Mouse (Mus musculus): ENCODE data around the gene Exo1.

Gene Exo1

GRCm38 (mm10) chr1:175880453-175881296 is at the start of gene Exo1:
Gene Exo1, plus strand, starts transcription at chr1:175880581.
- peak; percentile 70 to 74 for DNase-seq

DNA sequence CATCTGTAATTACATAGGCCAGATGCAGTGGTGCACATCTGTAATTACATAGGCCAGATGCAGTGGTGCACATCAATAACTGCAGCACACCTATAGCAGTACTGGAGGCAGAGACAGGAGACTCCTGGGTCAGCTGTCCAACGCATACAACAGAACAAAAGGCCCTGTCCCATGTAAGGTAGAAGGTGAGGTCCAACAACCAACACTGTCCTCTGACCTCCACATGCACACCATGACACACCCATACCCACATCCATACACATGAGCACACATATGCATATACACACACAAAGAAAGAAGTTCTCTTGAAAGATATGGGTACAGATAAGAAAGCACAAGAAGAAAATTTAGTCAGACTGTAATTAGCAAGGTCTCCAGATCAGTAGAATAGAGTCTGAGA is 24.9 kb upstream of the Exo1 start:
- no peak for DNase-seq

GRCm38 (mm10) chr1:175867050-175867449 is 13.3 kb upstream of the Exo1 start:
- no peak for DNase-seq

DNA sequence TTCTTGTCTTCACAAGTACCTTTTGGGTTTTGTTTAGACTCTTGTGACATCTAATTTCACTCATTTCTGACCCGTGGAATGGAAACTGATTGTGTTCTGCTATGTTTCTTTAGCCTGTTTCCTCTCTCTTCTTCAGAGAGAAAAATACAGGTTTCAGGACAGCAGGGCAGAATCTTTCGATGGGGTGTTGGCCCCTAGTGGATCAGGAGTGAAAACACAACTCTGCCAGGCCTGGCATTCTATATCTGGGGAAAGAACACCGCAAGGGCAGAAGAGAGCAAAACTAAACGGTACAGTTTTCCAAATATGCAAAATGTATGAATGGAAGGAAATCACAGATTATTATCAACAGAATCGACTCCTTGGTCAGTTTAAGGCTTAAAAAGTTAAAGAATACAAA is 12.8 kb upstream of the Exo1 start:
- no peak for DNase-seq

- DNase-seq = no peak
These were observed 9.7 kb upstream of the Exo1 start for GRCm38 (mm10) chr1:175870716-175871115.

- no peak for DNase-seq
These were observed 8.2 kb upstream of the Exo1 start for GRCm38 (mm10) chr1:175872028-175872816.

DNA sequence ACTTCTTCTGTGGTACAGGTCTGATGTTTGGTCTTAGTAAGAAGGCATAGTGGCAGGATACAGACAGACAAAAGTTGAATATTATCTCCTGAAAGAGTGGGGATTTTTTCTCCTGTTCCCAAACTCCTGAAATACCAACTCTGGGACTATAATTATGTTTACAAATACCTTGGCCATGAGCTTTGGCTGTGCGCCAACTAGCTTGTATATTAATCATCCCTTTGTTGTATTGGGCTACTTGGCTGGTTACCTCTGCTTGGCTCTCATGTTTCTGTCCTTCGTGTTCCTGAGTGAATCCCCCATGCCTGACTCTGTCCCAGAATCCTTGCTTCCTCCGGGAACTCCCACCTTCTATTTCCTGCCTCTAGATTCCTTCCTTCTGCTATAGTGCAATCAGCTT is 3.0 kb downstream of the Exo1 start:
- no peak for DNase-seq

DNA sequence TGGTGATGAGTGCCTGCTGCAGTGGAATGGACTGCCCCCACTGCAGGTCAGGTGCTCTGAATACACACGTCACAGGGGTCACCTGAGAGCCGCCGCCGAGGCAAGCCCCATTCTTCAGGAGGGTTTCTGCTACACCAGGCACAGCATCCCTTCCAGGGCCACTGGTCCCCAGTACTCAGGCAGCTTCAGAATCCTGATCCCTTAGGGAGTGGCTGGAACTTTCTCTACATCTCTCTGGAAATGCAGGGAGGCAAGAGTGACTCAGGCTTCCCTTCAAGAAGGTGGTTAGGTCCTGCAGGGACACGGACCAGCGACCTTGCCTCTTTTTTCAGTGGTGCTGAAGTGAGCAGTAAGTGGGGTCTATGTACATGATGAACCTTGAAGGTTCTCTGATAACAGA is 12.9 kb downstream of the Exo1 start:
- DNase-seq = no peak

DNA sequence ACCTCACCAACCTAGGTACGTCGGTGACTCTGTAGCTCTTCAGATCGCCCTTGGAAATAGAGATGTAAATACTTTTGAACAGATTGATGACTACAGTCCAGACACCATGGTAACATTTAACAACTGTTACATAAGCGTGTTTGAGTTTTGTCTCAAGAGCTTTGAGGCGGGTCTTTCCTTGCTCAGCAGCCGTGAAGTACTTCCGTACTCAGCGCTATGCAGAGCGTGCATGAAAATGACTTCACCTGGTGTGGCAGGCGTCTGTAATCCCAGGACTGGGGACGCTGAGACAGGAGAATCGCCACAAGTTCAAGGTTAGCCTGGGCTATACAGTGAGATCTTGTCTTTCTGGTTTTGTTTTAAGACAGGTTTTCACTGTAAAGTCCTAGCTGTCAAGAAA is 13.3 kb downstream of the Exo1 start:
- DNase-seq = no peak

DNA sequence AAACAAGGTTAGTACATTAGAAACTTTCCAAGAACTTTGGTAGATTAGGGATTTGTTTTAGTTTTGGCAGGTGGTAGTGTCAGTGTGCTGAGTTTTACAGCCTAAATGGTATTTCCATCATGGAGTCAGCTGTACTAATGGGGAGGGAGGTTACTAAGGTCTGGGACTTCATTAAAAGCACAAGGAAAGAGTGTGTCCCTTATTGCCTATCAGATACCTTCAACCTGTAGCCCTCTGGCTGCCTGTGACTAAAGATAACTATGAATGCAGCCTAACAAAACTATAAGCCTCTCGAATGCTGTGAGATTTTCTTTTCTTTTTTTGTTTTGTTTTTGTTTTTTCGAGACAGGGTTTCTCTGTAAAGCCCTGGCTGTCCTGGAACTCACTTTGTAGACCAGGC is 30.8 kb downstream of the Exo1 start:
- DNase-seq = no peak

GRCm38 (mm10) chr1:175912038-175912437 is 31.7 kb downstream of the Exo1 start:
- no peak for DNase-seq

DNA sequence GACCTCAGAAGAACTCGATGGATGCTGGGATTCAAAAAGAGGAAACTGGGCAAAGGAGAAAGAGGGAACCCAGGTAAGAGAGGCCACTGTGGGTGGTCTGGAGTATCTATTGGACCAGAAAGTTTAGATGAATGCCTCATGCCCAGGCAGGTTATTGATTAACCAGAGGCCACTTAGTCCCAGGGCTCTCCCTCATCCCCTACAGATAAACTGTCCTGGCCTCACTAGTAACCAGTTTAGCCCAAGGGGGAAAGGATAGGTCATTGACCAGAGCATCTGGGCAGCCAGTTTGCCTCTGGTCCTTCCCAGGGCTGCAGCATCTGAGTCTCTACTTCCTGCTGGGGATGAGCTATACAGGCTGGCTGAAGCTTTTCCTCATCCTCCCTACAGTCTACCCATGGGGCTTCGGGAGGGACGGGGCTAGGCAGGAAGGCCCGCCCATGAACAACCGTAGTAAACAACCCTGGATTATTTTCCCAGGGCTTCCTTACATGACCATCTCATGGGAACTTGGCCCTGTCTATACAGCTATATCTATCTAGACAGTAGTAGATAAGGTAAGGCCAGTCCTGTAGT is 33.4 kb downstream of the Exo1 start:
- no peak for DNase-seq

GRCm38 (mm10) chr1:175920029-175920428 is 39.6 kb downstream of the Exo1 start, which contains the start of gene Gm38100:
Gene Gm38100, plus strand, starts transcription at chr1:175920329.
- no peak for DNase-seq

- DNase-seq = no peak
These were observed 40.7 kb downstream of the Exo1 start for GRCm38 (mm10) chr1:175921091-175921490.

- DNase-seq = peak; percentile 7 to 9
These were observed 43.7 kb downstream of the Exo1 start for GRCm38 (mm10) chr1:175923848-175924787.

DNA sequence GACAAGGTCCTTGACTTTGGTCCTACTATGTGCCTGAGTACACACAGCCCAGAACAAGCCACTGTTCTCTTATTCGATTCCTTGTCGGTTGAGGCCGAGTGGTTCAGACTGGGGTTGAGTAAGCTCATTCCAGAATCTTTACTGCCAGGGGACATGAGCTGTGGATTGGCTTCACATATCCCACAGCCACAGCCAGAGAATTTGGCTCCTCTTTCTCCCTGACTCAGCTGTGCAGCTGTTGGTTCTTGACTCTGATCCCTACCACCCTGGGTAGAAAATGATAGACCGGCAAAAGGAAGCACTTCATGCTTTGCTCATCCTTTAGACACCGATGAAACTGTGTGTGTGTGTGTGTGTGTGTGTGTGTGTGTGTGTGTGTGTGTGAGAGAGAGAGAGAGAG is 51.0 kb downstream of the Exo1 start:
- DNase-seq = no peak

- no peak for DNase-seq
These were observed 55.9 kb downstream of the Exo1 start for GRCm38 (mm10) chr1:175936282-175936737.

GRCm38 (mm10) chr1:175938731-175939130 is 58.4 kb downstream of the Exo1 start:
- no peak for DNase-seq

DNA sequence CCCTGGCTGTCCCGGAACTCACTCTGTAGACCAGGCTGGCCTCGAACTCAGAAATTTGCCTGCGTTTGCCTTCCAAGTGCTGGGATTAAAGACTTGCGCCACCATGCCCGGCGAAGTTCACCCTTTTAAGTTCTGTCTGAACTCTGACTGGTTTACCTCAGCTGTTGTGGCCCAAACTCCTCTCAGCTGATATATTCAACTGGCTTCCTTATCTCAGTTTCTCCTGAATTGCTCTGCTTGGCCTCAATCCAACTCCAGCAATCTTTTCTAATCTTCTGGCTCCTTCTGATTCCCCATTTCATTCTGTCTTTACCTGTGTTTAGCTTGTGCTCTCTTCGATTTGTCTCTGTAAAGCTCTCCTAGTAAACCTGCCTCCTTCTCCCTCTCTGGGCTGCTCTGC is 62.8 kb downstream of the Exo1 start:
- no peak for DNase-seq

- DNase-seq = no peak
These were observed 66.4 kb downstream of the Exo1 start for GRCm38 (mm10) chr1:175946718-175947315.

GRCm38 (mm10) chr1:175950421-175950820 is 70.0 kb downstream of the Exo1 start:
- no peak for DNase-seq

DNA sequence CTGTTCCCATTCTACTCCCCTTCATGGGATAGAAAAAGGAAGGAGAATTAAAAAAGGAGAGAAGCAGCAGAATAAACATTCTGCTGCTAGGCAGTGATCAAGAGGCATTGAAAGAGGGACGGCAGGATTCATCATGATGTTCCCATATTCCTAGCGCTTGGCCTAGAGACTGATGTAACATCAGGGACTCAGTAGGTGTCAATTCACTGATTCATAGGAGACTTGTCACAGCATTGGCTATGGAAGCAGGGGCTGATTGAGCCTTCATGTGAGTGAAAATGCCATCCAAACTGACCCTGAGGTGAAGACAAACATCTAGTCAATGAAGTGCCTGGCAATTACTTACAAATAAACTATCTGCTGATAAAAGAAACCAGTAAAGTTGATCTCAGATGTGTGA is 70.5 kb downstream of the Exo1 start:
- no peak for DNase-seq
